Mouse (Mus musculus) ES-Bruce4 (cell line): ENCODE data around the gene Hoxa9.

Experiments used
- EP300 ChIP-seq: IDR thresholded peaks from 2 replicates; pipeline ENCODE4 v1.6.1; 2011; ENCODE audit warnings: low read depth, low read length; ENCODE audit not compliant: insufficient read depth
- POLR2A ChIP-seq: IDR thresholded peaks from one replicate; pipeline ENCODE4 v1.8.1; 2011; ENCODE audit warnings: low read length; ENCODE audit not compliant: insufficient read depth

GRCm38 (mm10) chr6:52203121-52203370 lies 27.8 kb downstream of the Hoxa9 start:
- TF ChIP-seq POLR2A: no peak
- no peak for TF ChIP-seq EP300
